10 mouse cellular contexts compared by ENCODE assay signal in the genomic region with DNA sequence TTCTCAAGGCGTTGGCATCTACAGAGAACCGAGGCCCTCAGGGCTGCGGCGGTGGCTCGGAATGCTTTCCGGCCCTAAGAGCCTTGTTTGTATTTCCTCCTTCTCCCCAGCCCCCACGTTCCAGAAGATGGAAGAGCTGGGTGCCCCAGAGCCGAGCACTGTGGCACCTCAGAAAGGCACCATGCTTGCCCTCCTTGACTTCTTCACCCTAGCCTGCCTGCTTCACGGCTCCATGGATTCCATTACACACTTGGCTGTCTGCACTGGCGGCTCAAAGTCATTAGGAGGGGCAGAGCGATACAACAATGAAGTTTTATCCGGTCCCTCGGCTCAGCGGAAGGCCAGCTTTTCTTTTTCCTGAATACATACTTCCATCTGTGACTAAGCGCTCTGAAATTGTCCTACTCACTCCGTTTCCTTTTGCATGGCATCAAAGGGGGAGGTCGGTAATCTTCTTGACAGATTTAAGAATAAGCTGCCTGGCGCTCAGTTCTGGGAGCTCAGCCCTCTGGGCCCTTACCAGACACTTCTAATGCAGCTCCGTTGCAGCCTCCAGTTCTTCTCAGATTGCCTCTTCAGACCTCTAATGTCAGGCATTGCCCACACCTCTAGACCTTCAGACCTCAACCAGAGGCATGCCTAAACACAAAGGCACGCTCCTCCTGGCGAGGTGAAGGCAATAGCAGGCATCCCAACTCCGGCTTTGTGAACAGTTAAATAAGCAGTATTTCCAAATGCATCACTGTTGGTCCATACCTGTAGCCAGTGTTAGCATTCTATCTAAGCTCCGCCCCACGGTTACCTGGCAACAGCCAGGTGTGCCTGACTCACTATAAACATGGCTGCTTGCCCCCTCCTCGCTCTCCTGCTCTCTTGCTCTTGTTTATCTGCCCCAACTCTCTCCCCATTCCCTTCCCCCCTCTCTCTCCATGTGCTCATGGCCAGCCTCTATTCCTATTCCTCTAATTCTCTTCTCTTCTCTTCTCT.
DNase-seq lines count a peak whose midpoint lies in the region; ATAC-seq lines count a peak whose summit lies in the region.
"Had no signal": no experiment of that assay in that cellular context is flagged by ENCODE, and none has a peak within 500 bp of the region (broad histone marks: within the 10 kb centered on the region; RNA-seq: fewer than 3 reads in every experiment).

No protein-coding gene starts in this region.

- no peaks in the 10 kb centered on the region for H3K4me1 ChIP-seq in forebrain, embryonic 14.5 days (ENCODE audit: control insufficient read depth, insufficient read depth, low read length)
- peaks cover 11% of the 10 kb centered on the region; the same call in 1 of the 2 replicates for H3K4me1 ChIP-seq in forebrain, embryonic 13.5 days
- H3K4me1 ChIP-seq in lung, embryonic 15.5 days, result no peaks in the 10 kb centered on the region
- H3K4me1 ChIP-seq in lung, embryonic 16.5 days (replicated peaks; ENCODE audit: control insufficient read depth, insufficient read depth, low read length), result no peaks in the 10 kb centered on the region; the same call in 1 of the 2 replicates

- H3K27ac ChIP-seq in forebrain, embryonic 14.5 days (ENCODE audit: low read depth, low read length), result no peak overlapping the region
- H3K27ac ChIP-seq in forebrain, embryonic 13.5 days, result no peak overlapping the region
- H3K27ac ChIP-seq in lung, embryonic 15.5 days, result peak overlapping the region; percentile 55; the same call in 1 of the 2 replicates
- peak overlapping the region; percentile 36; the same call in 1 of the 2 replicates for H3K27ac ChIP-seq in lung, embryonic 16.5 days (ENCODE audit: low read length)
- H3K27ac ChIP-seq: left cerebral cortex, adult 2 months had no signal

- no peak for ATAC-seq in forebrain, embryonic 14.5 days
- no peak for ATAC-seq in forebrain, embryonic 13.5 days
- ATAC-seq in lung, embryonic 15.5 days (ENCODE audit: borderline replicate concordance, extremely low read depth, low FRiP score, low TSS enrichment), result peak; percentile 65; the same call in 1 of the 2 replicates
- peak; percentile 65 for ATAC-seq in lung, embryonic 16.5 days (ENCODE audit: low read depth)

- H3K27me3 ChIP-seq in forebrain, embryonic 14.5 days (replicated peaks; ENCODE audit: control insufficient read depth, insufficient read depth, low read length), result no peaks in the 10 kb centered on the region
- H3K27me3 ChIP-seq in forebrain, embryonic 13.5 days, result no peaks in the 10 kb centered on the region
- H3K27me3 ChIP-seq in lung, embryonic 15.5 days, result no peaks in the 10 kb centered on the region
- no peaks in the 10 kb centered on the region for H3K27me3 ChIP-seq in lung, embryonic 16.5 days (ENCODE audit: control insufficient read depth, insufficient read depth, low read depth, low read length)

- no peak overlapping the region for H3K9ac ChIP-seq in forebrain, embryonic 14.5 days (ENCODE audit: low read length)
- H3K9ac ChIP-seq in forebrain, embryonic 13.5 days, result no peak overlapping the region
- no peak overlapping the region for H3K9ac ChIP-seq in lung, embryonic 15.5 days
- H3K9ac ChIP-seq in lung, embryonic 16.5 days (ENCODE audit: low read length), result no peak overlapping the region

- 65% methylated on average over 25 of the region's 25 CpGs for WGBS in forebrain, embryonic 14.5 days
- WGBS in forebrain, embryonic 13.5 days, result 65% methylated on average over 25 of the region's 25 CpGs
- WGBS in lung, embryonic 15.5 days, result 55% methylated on average over 25 of the region's 25 CpGs
- WGBS in lung, embryonic 16.5 days, result 52% methylated on average over 25 of the region's 25 CpGs

- no peaks in the 10 kb centered on the region for H3K9me3 ChIP-seq in forebrain, embryonic 14.5 days (replicated peaks; ENCODE audit: control insufficient read depth, low read length)
- no peaks in the 10 kb centered on the region for H3K9me3 ChIP-seq in forebrain, embryonic 13.5 days (replicated peaks)
- no peaks in the 10 kb centered on the region for H3K9me3 ChIP-seq in lung, embryonic 15.5 days
- H3K9me3 ChIP-seq in lung, embryonic 16.5 days (ENCODE audit: control insufficient read depth, low read length), result no peaks in the 10 kb centered on the region

- DNase-seq in forebrain, embryonic 14.5 days (ENCODE audit: low spot score), result peak; percentile 23
- no peak for DNase-seq in lung, postnatal 36 days
- DNase-seq in retina, embryonic 14.5 days (ENCODE audit: low spot score), result peak; percentile 50
- DNase-seq in adrenal gland, postnatal 14 days, result no peak
- no peak for DNase-seq in layer of hippocampus, postnatal 25 days (ENCODE audit: extremely low spot score in 1 of 2, low spot score in 1 of 2)
- DNase-seq: gastrocnemius, postnatal 36 days had no signal

- H3K4me2 ChIP-seq in forebrain, embryonic 14.5 days (ENCODE audit: low read length), result no peak overlapping the region
- no peak overlapping the region; the same call in 1 of the 2 replicates for H3K4me2 ChIP-seq in forebrain, embryonic 13.5 days
- peak overlapping the region; percentile 30 for H3K4me2 ChIP-seq in lung, embryonic 15.5 days
- H3K4me2 ChIP-seq in lung, embryonic 16.5 days (ENCODE audit: low read depth, low read length), result peak overlapping the region; percentile 0; the same call in 1 of the 2 replicates

- H3K4me3 ChIP-seq in forebrain, embryonic 14.5 days (ENCODE audit: low read depth, low read length), result no peak overlapping the region
- H3K4me3 ChIP-seq in forebrain, embryonic 13.5 days, result no peak overlapping the region
- no peak overlapping the region for H3K4me3 ChIP-seq in lung, embryonic 15.5 days
- H3K4me3 ChIP-seq in lung, embryonic 16.5 days (ENCODE audit: low read length), result no peak overlapping the region
- H3K4me3 ChIP-seq: left cerebral cortex, adult 2 months had no signal

- no peaks in the 10 kb centered on the region for H3K36me3 ChIP-seq in forebrain, embryonic 14.5 days (ENCODE audit: control insufficient read depth, insufficient read depth, low read length)
- H3K36me3 ChIP-seq in forebrain, embryonic 13.5 days (ENCODE audit: poor library complexity, severe bottlenecking), result no peaks in the 10 kb centered on the region
- H3K36me3 ChIP-seq in lung, embryonic 15.5 days, result no peaks in the 10 kb centered on the region
- no peaks in the 10 kb centered on the region for H3K36me3 ChIP-seq in lung, embryonic 16.5 days (ENCODE audit: control insufficient read depth, insufficient read depth, low read length)

Comparison
In these comparisons a context has a peak if more than half of its experiments do, and no peak if none do; other contexts are left out.
1. ATAC-seq: peak in lung, embryonic 15.5 days (single experiment) and lung, embryonic 16.5 days (single experiment); none in forebrain, embryonic 14.5 days (single experiment) and forebrain, embryonic 13.5 days (single experiment).
2. DNase-seq: peak in forebrain, embryonic 14.5 days (single experiment) and retina, embryonic 14.5 days (single experiment); none in lung, postnatal 36 days (single experiment), adrenal gland, postnatal 14 days (single experiment) and layer of hippocampus, postnatal 25 days (0 of 2).
3. H3K27ac ChIP-seq: peak in lung, embryonic 15.5 days (single experiment) and lung, embryonic 16.5 days (single experiment); none in forebrain, embryonic 14.5 days (single experiment) and forebrain, embryonic 13.5 days (single experiment).
4. H3K4me2 ChIP-seq: peak in lung, embryonic 15.5 days (single experiment) and lung, embryonic 16.5 days (single experiment); none in forebrain, embryonic 14.5 days (single experiment) and forebrain, embryonic 13.5 days (single experiment).